Mouse (Mus musculus) olfactory bulb, adult 2 months (tissue): Measurements from ENCODE around the gene Patz1. TPM values are rescaled to one million over a fixed set of nuclear protein-coding genes. Genes with fewer than 3 reads are reported as not detected.

Experiments used
- H3K27ac ChIP-seq: fragments of 200-500 bp; 2 replicates; pipeline ENCODE4 v1.5.1; 2012; ENCODE audit warnings: low read depth, low read length; ENCODE audit not compliant: insufficient read depth
- H3K4me1 ChIP-seq: fragments of 200-500 bp; 2 replicates; pipeline ENCODE4 v1.6.1; 2012; ENCODE audit warnings: low read length; ENCODE audit not compliant: control insufficient read depth, insufficient read depth
- H3K4me3 ChIP-seq: fragments of 200-500 bp; 2 replicates; pipeline ENCODE4 v1.5.1; 2012; ENCODE audit warnings: mild to moderate bottlenecking, low read depth, low read length, moderate library complexity; ENCODE audit not compliant: insufficient read depth
- CTCF ChIP-seq: fragments of 200-500 bp; IDR thresholded peaks from 2 replicates; pipeline ENCODE4 v1.5.1; 2012; ENCODE audit warnings: low read depth, mild to moderate bottlenecking, low read length, moderate library complexity; ENCODE audit not compliant: insufficient read depth
- POLR2A ChIP-seq: fragments of 200-500 bp; IDR thresholded peaks from 2 replicates; pipeline ENCODE4 v1.6.1; 2012; ENCODE audit warnings: mild to moderate bottlenecking, low read depth, low read length, moderate library complexity; ENCODE audit not compliant: insufficient read depth
- WGBS: fragments of 180-500 bp; shearing (Covaris S2); methylation state at CpG from one replicate; pipeline ENCODE4 v1.1.7; 2018; 5-methylcytosine and 5-hydroxymethylcytosine counted together
- polyA plus RNA-seq: library from polyadenylated mRNA; stranded (reverse); fragments of >200 nt; gene quantifications from 2 replicates; pipeline ENCODE4 v1.2.4, GENCODE M21; 2012; ENCODE audit warnings: low replicate concordance; ENCODE audit not compliant: missing spikeins, insufficient read depth, insufficient read length

Patz1 gene
- polyA plus RNA-seq, 1 experiment, result not detected

- TF ChIP-seq POLR2A, result no peak
- no peak for TF ChIP-seq CTCF
- H3K4me1 ChIP-seq, result peaks cover 10% of the 10 kb centered on the region
- H3K4me3 ChIP-seq, result no peak overlapping the region
- no peak overlapping the region for H3K27ac ChIP-seq
- 72% methylated on average over 3 of the region's 3 CpGs for WGBS
Observed at GRCm38 (mm10) chr11:3344916-3345315, 56.2 kb downstream of the Patz1 start.

- Histone ChIP-seq H3K4me1 (peaks cover 8% of the 10 kb centered on the region), H3K27ac (no peak overlapping the region), H3K4me3 (no peak overlapping the region)
- WGBS, result 97% methylated on average over 7 of the region's 7 CpGs
- no peak for TF ChIP-seq CTCF
- TF ChIP-seq POLR2A, result no peak
Observed at GRCm38 (mm10) chr11:3346351-3346750, 57.7 kb downstream of the Patz1 start.

- WGBS, result 61% methylated on average over 12 of the region's 12 CpGs
- H3K27ac ChIP-seq, result no peak overlapping the region
- peak; percentile 29; the same call in 1 of the 2 replicates for TF ChIP-seq CTCF
- TF ChIP-seq POLR2A, result no peak
Observed at GRCm38 (mm10) chr11:3347091-3347834, 58.6 kb downstream of the Patz1 start.

GRCm38 (mm10) chr11:3347835-3348195, 59.1 kb downstream of the Patz1 start:
- H3K27ac ChIP-seq, result no peak overlapping the region
- H3K4me3 ChIP-seq, result no peak overlapping the region
- TF ChIP-seq CTCF, result no peak
- no peak for TF ChIP-seq POLR2A
- peaks cover 8% of the 10 kb centered on the region for H3K4me1 ChIP-seq

More at GRCm38 (mm10) chr11:3347091-3347834, 58.6 kb downstream of the Patz1 start:
- no peak overlapping the region for H3K4me3 ChIP-seq
- H3K4me1 ChIP-seq, result peaks cover 8% of the 10 kb centered on the region

GRCm38 (mm10) chr11:3348576-3349342, 60.1 kb downstream of the Patz1 start:
- Histone ChIP-seq H3K4me1 (peaks cover 8% of the 10 kb centered on the region), H3K27ac (no peak overlapping the region), H3K4me3 (no peak overlapping the region)
- 62% methylated on average over 6 of the region's 6 CpGs for WGBS
- no peak for TF ChIP-seq POLR2A
- no peak for TF ChIP-seq CTCF

- TF ChIP-seq CTCF (no peak), POLR2A (no peak)
- WGBS, result 82% methylated on average over 4 of the region's 4 CpGs
- Histone ChIP-seq H3K27ac (no peak overlapping the region), H3K4me1 (peaks cover 8% of the 10 kb centered on the region), H3K4me3 (no peak overlapping the region)
Observed at GRCm38 (mm10) chr11:3349343-3349695, 60.6 kb downstream of the Patz1 start.

GRCm38 (mm10) chr11:3352131-3352530, 63.5 kb downstream of the Patz1 start:
- TF ChIP-seq POLR2A (no peak), CTCF (no peak)
- Histone ChIP-seq H3K4me3 (no peak overlapping the region), H3K4me1 (peaks cover 8% of the 10 kb centered on the region), H3K27ac (no peak overlapping the region)
- WGBS, result 96% methylated on average over 9 of the region's 9 CpGs

GRCm38 (mm10) chr11:3352990-3353585, 64.4 kb downstream of the Patz1 start:
- Histone ChIP-seq H3K27ac (no peak overlapping the region), H3K4me1 (peaks cover 3% of the 10 kb centered on the region; the same call in 1 of the 2 replicates), H3K4me3 (no peak overlapping the region)
- 52% methylated on average over 18 of the region's 18 CpGs for WGBS
- no peak for TF ChIP-seq CTCF
- TF ChIP-seq POLR2A, result no peak

Other genes with a start within 250 kb of the Patz1 start
- not detected in 2 replicates for gene Sfi1, start 95.4 kb upstream of the Patz1 start, polyA plus RNA-seq
- gene Eif4enif1, start 86.5 kb upstream of the Patz1 start, polyA plus RNA-seq, result not detected in 2 replicates
- gene Drg1, start 22.5 kb upstream of the Patz1 start, polyA plus RNA-seq, result not detected in 2 replicates
- gene Pik3ip1, start 41.5 kb downstream of the Patz1 start, polyA plus RNA-seq, result not detected in 2 replicates
- gene Limk2, start 120.3 kb downstream of the Patz1 start, polyA plus RNA-seq, result not detected in 2 replicates
- gene Rnf185, start 163.5 kb downstream of the Patz1 start, polyA plus RNA-seq, result not detected in 2 replicates
- gene Pla2g3, start 199.4 kb downstream of the Patz1 start, polyA plus RNA-seq, result not detected in 2 replicates
- gene Inpp5j, start 215.9 kb downstream of the Patz1 start, polyA plus RNA-seq, result not detected in 2 replicates
- gene Selenom, start 225.8 kb downstream of the Patz1 start, polyA plus RNA-seq, result not detected in 2 replicates